Mouse (Mus musculus) cerebellum, adult (tissue): Measurements from ENCODE around the gene Clec12a.
"Not testable (repeated sequence)": the region's sequence is repeated elsewhere in the genome, so short reads cannot be mapped to it uniquely, and the experiment has no call there.

Experiments used
- ATAC-seq: cut with Nextera tagmentation; 2 replicates; pipeline ENCODE4 v1.9.2; 2017; ENCODE audit warnings: mild to moderate bottlenecking, moderate library complexity, mixed read lengths; ENCODE audit not compliant: insufficient number of reproducible peaks, low FRiP score, low TSS enrichment

Clec12a gene

DNA sequence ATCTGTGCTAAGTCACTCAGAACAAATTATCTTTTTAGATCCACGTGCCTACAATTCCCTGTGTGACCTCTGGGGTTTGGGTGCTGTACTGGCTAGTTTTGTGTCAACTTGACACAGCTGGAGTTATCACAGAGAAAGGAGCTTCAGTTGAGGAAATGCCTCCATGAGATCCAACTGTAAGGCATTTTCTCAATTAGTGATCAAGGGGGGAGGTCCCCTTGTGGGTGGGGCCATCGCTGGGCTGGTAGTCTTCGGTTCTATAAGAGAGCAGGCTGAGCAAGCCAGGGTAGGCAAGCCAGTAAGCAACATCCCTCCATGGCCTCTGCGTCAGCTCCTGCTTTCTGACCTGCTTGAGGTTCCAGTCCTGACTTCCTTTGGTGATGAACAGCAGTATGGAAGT lies at the start of gene Clec12a:
Gene Clec12a, plus strand, starts transcription at position 301 of the 400 bp plus-strand sequence.
- ATAC-seq: not testable (repeated sequence)

DNA sequence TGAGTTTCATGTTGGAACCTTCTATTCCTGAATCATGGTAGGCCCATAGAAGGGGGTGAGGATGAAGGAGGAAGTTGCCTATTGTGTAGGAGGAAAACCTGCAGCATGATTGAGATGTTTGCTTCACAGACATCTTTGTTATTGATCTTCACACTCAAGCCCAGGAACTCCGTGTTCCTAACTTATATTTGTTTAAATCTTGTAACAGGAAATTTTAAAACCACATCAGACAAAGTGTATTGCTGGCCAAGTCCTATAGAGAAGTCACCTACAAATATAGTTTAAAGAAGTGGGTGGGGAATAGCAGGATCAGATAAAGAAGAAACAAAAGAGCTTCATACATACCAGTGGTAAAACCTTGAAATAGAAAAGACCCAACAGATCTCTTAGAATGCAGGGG lies 38.3 kb upstream of the Clec12a start:
- no peak for ATAC-seq

DNA sequence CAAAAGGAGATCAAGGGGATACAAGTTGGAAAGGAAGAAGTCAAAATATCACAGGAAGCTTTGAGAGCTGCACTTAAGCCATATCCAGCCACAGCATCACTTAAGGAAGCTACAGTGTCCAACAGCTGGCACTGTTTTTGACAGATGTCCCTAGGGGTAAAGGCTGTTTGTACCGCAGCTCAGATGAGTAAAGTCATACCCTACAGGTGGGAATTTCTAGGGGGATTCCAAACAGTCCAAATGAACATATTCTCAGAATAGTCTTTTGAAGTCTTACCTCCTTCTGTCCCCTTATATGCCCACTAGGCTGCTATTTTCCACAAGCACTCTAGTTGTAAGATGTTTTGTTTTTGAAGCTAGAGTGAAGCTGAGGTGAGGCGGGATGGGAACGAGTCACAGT lies 30.0 kb upstream of the Clec12a start:
- ATAC-seq: no peak

DNA sequence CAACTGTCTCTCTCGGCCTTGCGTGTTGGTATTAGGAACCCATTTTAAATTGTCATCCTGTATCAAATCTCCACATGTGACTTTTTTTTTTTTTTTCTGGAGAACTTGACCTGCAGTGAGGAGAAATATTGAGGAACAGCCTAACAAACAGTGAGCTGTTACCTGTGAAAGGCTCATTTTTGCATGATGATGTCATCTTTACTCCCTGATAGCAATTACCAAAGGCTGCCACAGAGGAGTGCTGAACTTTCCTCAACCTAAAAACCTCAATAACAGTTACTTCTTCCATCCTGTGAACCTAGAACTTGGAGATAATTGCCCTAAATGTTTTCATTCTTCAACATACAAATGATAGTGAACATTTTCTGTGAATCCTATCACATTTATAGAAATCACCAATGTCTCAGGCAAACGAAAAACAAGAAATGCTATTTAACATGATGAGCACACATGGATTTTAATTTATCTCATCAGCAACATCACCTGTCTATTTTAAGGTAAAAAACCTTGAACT lies 27.8 kb upstream of the Clec12a start:
- ATAC-seq: no peak

DNA sequence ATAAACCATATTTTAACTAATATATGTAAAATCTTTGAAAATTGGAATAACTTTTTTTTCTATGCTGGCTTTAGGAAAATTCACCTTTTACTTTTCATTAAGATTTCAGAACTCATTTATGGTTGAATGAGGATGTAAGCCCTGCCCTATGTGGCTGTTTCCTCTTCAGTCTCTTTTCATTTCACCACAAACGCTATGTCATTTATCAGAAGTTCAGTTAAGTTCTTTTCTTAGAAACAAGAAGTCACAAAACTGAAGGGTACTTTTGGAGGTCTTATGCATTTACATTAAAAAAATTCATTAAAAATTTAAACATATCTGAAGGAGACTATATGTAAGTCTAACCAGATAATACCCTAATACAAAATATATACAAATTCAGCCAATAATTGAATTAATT lies 26.8 kb upstream of the Clec12a start:
- no peak for ATAC-seq

DNA sequence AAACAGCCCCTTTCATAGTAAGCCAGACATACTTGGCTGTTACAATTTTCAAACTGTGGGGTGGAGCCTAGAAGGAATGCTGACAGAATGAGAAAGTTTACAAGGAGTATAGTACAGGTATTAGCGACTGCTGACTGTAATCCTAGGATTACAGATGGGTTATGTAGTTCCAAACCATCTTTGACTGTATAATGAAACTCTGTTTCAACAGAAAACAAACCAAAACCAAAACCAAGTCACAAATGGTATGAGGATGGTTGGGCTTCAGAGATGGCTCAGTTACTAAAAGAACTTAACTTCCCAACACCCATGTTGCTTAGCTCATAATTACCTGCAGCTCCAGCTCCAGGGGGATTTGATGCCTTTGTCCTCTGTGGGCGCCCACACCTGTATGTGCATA lies 26.0 kb upstream of the Clec12a start:
- ATAC-seq: no peak

DNA sequence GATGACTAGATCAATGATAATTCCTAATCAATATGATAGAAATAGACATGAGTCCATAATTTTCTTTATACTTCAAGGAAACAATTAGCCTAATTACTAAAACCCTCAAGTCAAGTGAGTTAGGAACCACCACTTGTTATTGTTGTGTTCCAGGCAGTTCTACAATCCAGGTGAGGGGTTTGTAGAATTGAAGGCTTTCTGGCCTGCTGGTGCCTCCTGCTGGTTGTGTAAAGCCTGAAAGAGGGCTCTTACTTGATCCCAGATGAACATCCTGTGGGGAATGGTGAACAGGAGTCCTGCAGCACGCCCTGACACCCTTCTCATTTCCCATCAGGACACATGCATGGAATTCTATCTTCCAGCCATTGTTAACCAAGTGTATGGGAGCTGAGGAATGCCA lies 24.1 kb upstream of the Clec12a start:
- no peak for ATAC-seq

DNA sequence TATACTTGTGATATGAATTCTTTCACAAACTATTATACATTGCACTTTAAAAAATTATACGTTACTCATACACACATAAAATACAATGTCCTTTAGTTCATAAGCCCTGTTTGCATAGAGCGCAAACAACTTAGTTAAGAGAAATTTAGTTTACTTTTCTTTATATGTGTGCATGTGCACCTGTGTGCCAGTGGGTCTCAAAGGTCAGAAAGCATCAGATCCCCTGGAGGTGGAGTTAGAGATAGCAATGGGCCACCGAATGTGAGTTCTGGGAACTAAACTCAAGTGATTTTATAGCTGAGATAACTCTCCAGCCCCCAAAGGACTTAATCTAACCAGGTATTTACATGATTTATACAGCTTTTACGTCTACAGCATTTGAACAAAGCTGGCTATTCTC lies 23.2 kb upstream of the Clec12a start:
- ATAC-seq: no peak

DNA sequence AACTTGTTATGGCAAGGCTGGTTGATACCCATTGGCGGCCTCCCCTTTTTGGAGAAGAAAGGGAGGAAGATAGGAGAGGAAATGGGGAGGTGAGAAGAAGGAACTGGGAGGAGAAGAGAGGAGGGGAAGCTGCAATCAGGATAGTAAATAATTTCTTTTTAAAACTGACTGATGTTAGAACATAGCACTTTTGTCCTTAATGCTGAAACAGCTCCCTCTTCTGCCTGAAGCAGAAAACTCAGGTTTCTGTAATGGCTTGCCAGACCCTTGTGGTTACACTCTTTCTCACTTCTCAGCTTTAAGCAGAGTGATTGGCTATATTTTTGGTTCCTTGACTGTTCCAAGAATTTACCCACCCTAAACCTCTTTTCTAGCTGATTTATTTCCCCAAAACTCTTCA lies 16.5 kb upstream of the Clec12a start:
- no peak for ATAC-seq

DNA sequence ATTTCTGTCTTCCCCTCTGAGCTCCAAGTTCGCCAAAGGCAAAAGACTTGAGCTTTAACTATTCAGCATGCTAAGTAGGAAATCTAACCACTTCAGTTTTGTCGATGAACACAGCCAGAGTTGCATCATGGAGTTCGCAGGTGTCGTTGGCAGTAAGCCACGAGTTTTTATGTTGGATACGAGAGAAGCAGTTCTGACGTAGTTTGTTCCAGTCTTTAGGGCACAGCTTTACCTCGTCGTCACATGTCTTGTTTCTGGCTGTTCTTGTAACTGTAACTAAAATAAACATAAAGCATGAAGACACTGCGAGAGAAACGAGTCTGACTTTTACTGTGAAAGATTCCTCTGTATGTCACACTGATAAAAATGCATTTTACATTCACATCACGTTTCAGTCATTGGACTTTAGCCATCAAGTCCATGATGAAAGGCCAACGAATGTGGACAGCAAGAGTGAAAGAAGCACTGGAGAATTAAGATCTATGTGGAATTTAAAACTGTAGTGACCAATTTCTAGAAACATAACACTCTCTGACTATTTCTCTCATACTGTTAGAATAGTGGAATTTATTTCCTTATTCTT lies 15.8 kb upstream of the Clec12a start:
- ATAC-seq: no peak

DNA sequence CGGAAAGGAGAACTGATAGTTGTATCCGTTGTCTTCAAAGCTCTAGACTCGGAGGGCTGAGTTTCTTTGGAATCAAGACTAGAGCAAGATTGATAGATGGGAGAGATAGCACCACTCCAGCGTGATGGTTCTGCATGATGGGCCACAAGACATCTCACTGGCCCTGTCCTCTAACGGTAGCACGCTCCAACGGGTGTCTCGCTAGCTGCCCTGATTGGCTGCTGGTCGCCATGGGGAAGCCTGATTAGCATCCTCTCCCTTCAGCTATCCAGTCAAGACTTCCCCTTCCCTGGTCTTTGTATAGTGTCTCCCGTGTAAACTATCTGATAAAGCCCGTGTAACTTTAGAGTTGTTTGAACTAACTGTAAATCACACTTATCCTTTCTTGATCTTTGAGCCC lies 10.9 kb upstream of the Clec12a start, which contains the start of gene 4922502D21Rik:
Gene 4922502D21Rik, minus strand, starts transcription at position 187 of the 400 bp plus-strand sequence.
- ATAC-seq: no peak

DNA sequence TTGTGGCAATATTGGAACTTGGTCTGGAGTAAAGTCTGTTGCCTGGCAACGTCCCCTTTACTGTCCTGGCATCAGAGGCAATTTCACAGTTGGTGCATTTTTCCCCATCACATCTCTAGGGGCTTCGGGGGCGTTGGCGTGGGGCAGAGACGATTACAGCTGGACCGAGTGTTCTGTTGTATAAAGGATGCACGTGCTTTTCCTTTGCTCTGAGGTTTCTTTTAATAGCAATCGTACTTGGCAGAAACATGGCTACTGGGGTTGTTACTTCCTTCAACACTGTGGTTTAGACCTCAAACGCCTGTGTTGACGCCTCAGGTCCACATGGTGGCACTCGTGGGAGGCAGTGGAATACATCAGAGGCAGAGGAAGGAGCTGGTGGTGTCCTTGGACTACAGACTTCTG lies 8.8 kb upstream of the Clec12a start:
- peak; percentile 76 for ATAC-seq

DNA sequence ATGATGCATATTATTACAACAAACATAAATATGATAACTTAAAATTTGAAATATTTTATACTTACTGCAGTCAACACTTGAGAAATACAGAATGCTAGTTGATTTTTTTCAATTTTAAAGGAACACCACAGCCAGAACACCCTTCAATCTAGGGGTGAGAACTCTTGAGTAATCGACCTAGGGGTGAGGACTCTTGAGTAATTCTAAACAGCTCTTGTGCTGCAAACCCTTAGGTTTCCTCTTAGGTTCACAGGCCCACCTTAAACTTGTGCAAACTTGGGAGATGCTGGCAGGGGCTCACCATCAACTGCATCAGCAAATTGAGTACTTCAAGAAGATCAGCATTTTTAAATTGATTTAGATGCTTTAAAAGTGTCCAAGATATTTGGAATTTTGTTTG lies 4.7 kb upstream of the Clec12a start:
- ATAC-seq: no peak

DNA sequence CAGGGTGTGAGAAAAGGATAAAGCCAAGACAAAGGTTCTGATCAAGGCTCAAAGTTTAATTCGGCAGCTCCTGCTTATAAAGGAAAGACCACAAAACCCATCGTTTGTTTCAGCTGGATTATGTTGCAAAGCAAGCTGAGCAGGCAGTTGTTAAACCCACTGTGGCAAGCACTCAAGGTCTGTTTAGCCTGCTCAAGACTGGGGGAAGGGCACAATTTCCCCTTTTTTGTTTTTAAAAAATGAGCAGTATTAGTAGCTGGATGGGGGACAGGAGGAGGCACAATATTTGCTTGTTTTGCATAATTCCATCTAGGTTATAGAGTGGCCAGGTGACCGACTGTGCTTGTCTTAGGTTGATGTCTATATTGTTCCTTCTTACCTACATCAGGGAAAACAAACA lies 1.9 kb downstream of the Clec12a start:
- ATAC-seq: no peak

DNA sequence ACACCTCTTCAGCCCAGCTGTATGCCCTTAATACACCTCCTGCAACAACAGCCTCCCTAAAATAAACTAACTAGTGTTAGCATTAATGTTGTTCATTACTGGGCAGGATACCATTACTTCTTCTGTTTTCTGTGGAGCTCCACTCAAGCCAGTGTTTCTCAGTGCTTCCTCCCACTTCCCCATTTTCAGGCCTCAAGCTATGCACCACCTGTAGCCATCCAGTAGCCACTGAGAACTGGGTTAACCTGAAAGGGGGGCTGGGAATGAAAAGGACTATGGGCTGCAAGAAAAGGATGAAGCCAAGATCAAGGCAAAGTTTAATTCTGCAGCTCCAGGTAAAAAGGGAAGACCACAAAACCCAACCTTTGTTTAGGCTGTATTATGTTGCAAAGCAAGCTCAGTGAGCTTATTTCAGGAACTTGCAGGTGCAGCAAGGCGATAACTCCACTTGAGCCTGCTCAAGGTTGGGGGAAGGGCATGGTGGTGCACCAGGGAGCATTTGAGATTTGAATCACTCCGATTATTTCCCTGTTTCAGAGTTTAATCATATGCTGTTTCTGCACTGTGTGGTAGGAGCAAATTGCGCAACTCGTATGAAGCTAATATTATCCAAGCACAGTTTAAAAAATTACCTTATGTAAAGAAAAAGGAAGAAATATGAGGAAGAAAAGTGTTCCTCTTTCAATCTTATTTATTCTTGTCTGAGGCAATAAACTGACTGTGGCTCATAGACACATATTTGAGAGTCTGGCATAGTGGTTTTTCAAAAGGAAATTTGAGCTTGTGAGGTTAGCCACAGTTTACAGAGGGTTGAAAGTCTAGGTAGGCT lies 7.2 kb downstream of the Clec12a start:
- no peak for ATAC-seq

DNA sequence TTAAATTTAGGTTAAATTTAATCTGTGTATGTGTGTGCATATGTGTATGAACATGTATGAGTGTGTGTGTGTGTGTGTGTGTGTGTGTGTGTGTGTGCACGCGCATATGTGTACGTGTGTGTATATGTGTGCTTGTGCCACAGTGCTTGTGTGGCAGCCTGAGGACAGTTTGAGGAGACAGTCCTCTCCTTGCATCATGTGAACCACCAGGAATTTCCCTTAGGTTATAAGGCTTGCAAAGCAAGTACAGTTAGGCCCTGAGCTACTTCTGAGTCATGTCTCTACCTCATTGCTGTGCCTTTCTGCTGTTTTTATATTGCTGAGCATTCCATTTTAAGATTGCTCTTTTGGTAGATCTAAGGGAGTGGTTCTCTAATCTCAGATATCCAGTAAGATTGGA lies 8.6 kb downstream of the Clec12a start:
- no peak for ATAC-seq

DNA sequence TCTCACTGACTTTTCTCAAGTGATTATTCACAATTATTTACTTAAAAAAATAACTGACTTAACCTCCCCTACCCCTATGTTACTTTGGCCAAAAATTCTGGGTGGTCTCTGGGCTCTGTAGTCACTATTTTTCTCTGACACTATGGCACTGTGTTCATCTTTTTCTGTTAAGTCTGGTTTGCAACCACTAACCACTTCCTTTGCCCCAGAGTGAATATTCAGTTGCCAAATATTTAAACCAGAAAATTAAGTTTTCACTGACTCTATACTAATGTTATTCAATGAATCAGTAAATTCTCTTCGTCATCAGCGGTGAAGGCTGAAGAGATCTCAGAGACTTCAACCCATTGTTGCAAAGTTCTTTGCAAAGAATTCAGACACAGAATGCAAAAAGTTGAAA lies 13.3 kb downstream of the Clec12a start:
- no peak for ATAC-seq

DNA sequence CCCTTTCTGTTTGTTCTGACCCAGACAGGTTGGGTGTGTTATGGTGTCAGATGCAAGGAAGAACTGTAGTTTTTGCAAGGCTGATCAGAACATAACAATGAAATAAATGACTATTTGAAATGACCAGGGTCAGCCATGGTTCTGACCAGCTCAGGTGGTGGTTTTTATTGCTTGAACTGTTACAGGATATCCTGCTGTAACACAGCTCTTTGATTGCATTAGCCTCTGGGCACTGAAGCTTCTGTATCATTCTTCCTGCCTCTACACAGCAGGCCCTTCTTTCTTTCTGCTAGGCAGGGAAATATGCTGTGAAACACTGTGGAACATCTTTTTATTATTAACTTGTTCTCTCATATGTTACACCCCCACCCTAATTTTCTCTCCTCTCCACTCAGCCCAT lies 13.9 kb downstream of the Clec12a start:
- no peak for ATAC-seq

DNA sequence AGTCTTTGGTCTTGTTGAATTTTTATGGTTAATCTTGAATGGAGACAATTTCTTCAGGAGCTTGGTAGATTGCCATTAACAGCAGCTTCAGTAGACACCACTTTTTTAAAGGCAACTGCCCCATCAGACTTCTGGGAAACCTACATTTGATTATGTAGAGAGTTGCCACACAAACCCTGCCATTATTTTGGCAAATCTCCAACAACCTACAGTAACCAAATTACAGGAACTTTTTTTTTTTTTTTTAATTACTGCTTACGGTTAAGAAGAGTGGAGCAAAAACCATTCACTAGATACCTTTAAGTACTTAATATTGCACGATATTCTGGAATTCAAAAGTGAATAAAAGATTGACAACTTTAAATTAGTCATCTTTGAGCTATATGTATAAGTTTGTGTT lies 17.0 kb downstream of the Clec12a start:
- no peak for ATAC-seq

DNA sequence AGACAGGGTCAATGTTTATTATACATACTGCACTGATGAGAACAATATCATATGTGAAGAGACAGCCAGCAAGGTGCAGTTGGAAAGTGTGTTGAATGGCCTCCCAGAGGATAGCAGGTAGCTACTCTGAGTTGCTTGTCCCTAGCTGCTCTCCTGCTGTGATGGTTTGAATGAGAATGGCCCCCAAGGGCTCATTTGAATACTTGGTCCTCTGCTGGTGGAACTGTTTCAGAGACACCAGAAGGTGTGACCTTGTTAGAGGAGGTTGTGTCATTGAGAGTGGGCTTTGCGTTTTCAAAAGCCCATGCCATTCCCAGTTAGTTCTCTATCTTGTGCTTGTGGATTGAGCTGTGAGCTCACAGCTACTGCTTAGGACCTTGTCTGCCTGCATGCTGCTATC lies 21.5 kb downstream of the Clec12a start:
- ATAC-seq: no peak

DNA sequence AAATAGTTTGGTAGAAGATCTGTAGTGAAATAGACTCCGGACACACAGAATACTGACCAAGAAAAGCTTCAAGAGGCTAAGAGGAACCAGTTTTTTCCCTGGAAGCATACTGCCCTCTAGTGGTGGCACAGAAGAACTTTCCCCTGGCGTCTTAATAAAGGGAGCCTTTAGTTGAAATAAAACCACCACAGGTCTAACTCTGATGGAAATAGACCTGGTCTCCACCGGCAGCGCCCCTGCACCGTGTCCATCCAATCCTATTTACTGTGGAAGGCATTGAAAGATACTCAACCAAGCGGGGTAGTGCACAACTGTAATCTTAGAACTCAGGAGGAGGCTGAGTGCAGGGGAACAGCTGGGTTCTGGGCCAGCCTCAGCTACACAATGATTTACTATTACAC lies 23.5 kb downstream of the Clec12a start:
- ATAC-seq: peak; percentile 76
